Comparison of ENCODE assay signal across 25 mouse cellular contexts in the genomic region with DNA sequence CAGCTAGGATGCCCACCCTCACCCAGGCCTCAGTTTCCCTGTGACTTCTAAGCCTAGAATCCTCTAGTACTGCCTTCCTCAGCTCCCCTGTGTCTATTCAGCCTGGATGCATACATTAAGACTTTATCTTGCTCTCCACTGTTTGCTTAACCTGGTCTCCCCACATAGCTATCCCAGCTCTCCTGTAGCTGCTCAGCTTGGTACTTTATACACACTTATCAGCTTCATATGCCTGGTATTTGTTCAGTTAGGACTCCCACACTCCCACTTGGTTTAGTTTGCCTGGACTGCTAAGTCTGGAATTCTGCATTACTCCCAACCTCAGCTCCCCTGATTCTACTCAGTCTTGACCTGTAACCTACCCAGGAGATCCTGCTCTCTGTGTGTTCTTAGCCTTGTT.
DNase-seq lines count a peak whose midpoint lies in the region; ATAC-seq and TF ChIP-seq lines count a peak whose summit lies in the region.
"Had no signal": no experiment of that assay in that cellular context is flagged by ENCODE, and none has a peak within 500 bp of the region (broad histone marks: within the 10 kb centered on the region; RNA-seq: fewer than 3 reads in every experiment).

No protein-coding gene starts in this region.

- no peak for TF ChIP-seq EP300 in stomach, postnatal 0 days (optimal IDR thresholded peaks at IDR 0.05)

- peak; percentile 72 for ATAC-seq in lung, embryonic 14.5 days (ENCODE audit: insufficient read depth)
- peak; percentile 20; the same call in 1 of the 2 replicates for ATAC-seq in stomach, postnatal 0 days (ENCODE audit: low FRiP score, low TSS enrichment)
- ATAC-seq: activated CD4-positive, CD25-positive, alpha-beta regulatory T cell, adult 4 months; forebrain, embryonic 14.5 days; forebrain, postnatal 0 days; hindbrain, postnatal 0 days had no signal

- no peaks in the 10 kb centered on the region for H3K9me3 ChIP-seq in heart, embryonic 10.5 days
- H3K9me3 ChIP-seq in lung, embryonic 14.5 days (ENCODE audit: low read depth, low read length) = no peaks in the 10 kb centered on the region
- H3K9me3 ChIP-seq in stomach, postnatal 0 days (ENCODE audit: control insufficient read depth, low read length) = no peaks in the 10 kb centered on the region
- H3K9me3 ChIP-seq in embryonic facial prominence, embryonic 10.5 days = no peaks in the 10 kb centered on the region
- H3K9me3 ChIP-seq: embryonic facial prominence, embryonic 12.5 days; embryonic facial prominence, embryonic 15.5 days had no signal

- no peak overlapping the region for H3K27ac ChIP-seq in heart, embryonic 10.5 days
- H3K27ac ChIP-seq in lung, embryonic 14.5 days (ENCODE audit: low read depth) = peak overlapping the region; percentile 76
- H3K27ac ChIP-seq in stomach, postnatal 0 days (replicated peaks) = no peak overlapping the region
- H3K27ac ChIP-seq in embryonic facial prominence, embryonic 10.5 days (replicated peaks) = no peak overlapping the region
- H3K27ac ChIP-seq: embryonic facial prominence, embryonic 12.5 days; embryonic facial prominence, embryonic 15.5 days; gastrocnemius, adult 2 months; hindbrain, embryonic 14.5 days; hindbrain, postnatal 0 days had no signal

- H3K4me3 ChIP-seq in heart, embryonic 10.5 days = no peak overlapping the region
- no peak overlapping the region for H3K4me3 ChIP-seq in lung, embryonic 14.5 days (ENCODE audit: low read depth, low read length)
- H3K4me3 ChIP-seq in stomach, postnatal 0 days (ENCODE audit: low read depth, low read length) = no peak overlapping the region
- H3K4me3 ChIP-seq in embryonic facial prominence, embryonic 10.5 days = no peak overlapping the region
- H3K4me3 ChIP-seq: embryonic facial prominence, embryonic 12.5 days; embryonic facial prominence, embryonic 15.5 days; gastrocnemius, adult 2 months had no signal

- no peak overlapping the region for H3K9ac ChIP-seq in lung, embryonic 14.5 days
- H3K9ac ChIP-seq in stomach, postnatal 0 days (ENCODE audit: low read length) = no peak overlapping the region
- H3K9ac ChIP-seq: embryonic facial prominence, embryonic 12.5 days; embryonic facial prominence, embryonic 15.5 days; forebrain, postnatal 0 days; hindbrain, embryonic 14.5 days had no signal

- H3K27me3 ChIP-seq in heart, embryonic 10.5 days (ENCODE audit: insufficient read depth, poor library complexity, severe bottlenecking) = no peaks in the 10 kb centered on the region
- no peaks in the 10 kb centered on the region for H3K27me3 ChIP-seq in lung, embryonic 14.5 days (ENCODE audit: insufficient read depth, low read length)
- no peaks in the 10 kb centered on the region for H3K27me3 ChIP-seq in stomach, postnatal 0 days (ENCODE audit: control insufficient read depth, insufficient read depth, low read length)
- H3K27me3 ChIP-seq in embryonic facial prominence, embryonic 10.5 days (replicated peaks; ENCODE audit: low read depth, poor library complexity, severe bottlenecking) = no peaks in the 10 kb centered on the region
- H3K27me3 ChIP-seq: embryonic facial prominence, embryonic 12.5 days; embryonic facial prominence, embryonic 15.5 days had no signal

- DNase-seq in heart, embryonic 10.5 days (ENCODE audit: low spot score) = peak; percentile 50
- DNase-seq in heart, postnatal 10 days = no peak
- peak; percentile 19 for DNase-seq in lung, embryonic 14.5 days
- DNase-seq in lung, adult 18-20 months = no peak
- DNase-seq in urinary bladder, adult 2 months (ENCODE audit: low spot score) = peak; percentile 2
- DNase-seq in urinary bladder, postnatal 25 days (ENCODE audit: low spot score) = no peak
- no peak for DNase-seq in stomach, postnatal 0 days (ENCODE audit: low spot score)
- DNase-seq in embryonic facial prominence, embryonic 10.5 days (ENCODE audit: low spot score) = no peak
- DNase-seq: adrenal gland, adult 8-10 months; adrenal gland, postnatal 25 days; cerebellum, adult 11-12 months; cerebellum, adult 8-10 months; cerebellum, postnatal 10 days; cerebellum, postnatal 36 days; forebrain, postnatal 0 days; gastrocnemius, adult 2 months; gastrocnemius, postnatal 25 days; heart, adult 18-20 months; heart, postnatal 4 days had no signal

- no peak overlapping the region for H3K4me2 ChIP-seq in lung, embryonic 14.5 days
- no peak overlapping the region for H3K4me2 ChIP-seq in stomach, postnatal 0 days (replicated peaks; ENCODE audit: low read depth)
- H3K4me2 ChIP-seq: embryonic facial prominence, embryonic 12.5 days; embryonic facial prominence, embryonic 15.5 days; hindbrain, embryonic 14.5 days had no signal

- intact Hi-C loops in heart, postnatal 10 days (cut with DNase I) = no loop called here

- TF ChIP-seq CTCF in lung, embryonic 14.5 days (IDR thresholded peaks at IDR 0.05; ENCODE audit: low read depth) = no peak
- no peak for TF ChIP-seq CTCF in stomach, postnatal 0 days (IDR thresholded peaks at IDR 0.05; ENCODE audit: low read depth)

- H3K4me1 ChIP-seq in heart, embryonic 10.5 days = no peaks in the 10 kb centered on the region
- H3K4me1 ChIP-seq in lung, embryonic 14.5 days (ENCODE audit: insufficient read depth) = no peaks in the 10 kb centered on the region
- H3K4me1 ChIP-seq in stomach, postnatal 0 days (replicated peaks; ENCODE audit: control insufficient read depth, insufficient read depth) = no peaks in the 10 kb centered on the region
- H3K4me1 ChIP-seq in embryonic facial prominence, embryonic 10.5 days = no peaks in the 10 kb centered on the region
- H3K4me1 ChIP-seq: embryonic facial prominence, embryonic 12.5 days; embryonic facial prominence, embryonic 15.5 days had no signal

- no peaks in the 10 kb centered on the region for H3K36me3 ChIP-seq in heart, embryonic 10.5 days
- H3K36me3 ChIP-seq in lung, embryonic 14.5 days (ENCODE audit: insufficient read depth) = no peaks in the 10 kb centered on the region
- no peaks in the 10 kb centered on the region for H3K36me3 ChIP-seq in stomach, postnatal 0 days (ENCODE audit: control insufficient read depth, insufficient read depth, low read length)
- no peaks in the 10 kb centered on the region for H3K36me3 ChIP-seq in embryonic facial prominence, embryonic 10.5 days (replicated peaks)
- H3K36me3 ChIP-seq: embryonic facial prominence, embryonic 12.5 days; embryonic facial prominence, embryonic 15.5 days had no signal

Comparison
In these comparisons a context has a peak if more than half of its experiments do, and no peak if none do; other contexts are left out.
1. DNase-seq: peak in heart, embryonic 10.5 days (single experiment), lung, embryonic 14.5 days (single experiment) and urinary bladder, adult 2 months (single experiment); none in heart, postnatal 10 days (0 of 2), lung, adult 18-20 months (0 of 2), urinary bladder, postnatal 25 days (single experiment), stomach, postnatal 0 days (single experiment) and embryonic facial prominence, embryonic 10.5 days (single experiment).